Mouse (Mus musculus): ENCODE measurements at regions not wholly inside any gene's neighbourhood (a gene's known extent, or its start where the extent isn't known, plus 50 kb on each side); places are given as distances from the start of the nearest gene placed in this dataset.

GRCm38 (mm10) chr11:18272392-18272791, 318.7 kb upstream of the Etaa1 start:
- POLR2A ChIA-PET: no interaction called here

GRCm38 (mm10) chr11:18266161-18266560, 312.5 kb upstream of the Etaa1 start:
- ChIA-PET POLR2A (no interaction called here), CTCF (no interaction called here)

More at GRCm38 (mm10) chr11:18272392-18272791, 318.7 kb upstream of the Etaa1 start:
- CTCF ChIA-PET: no interaction called here

- ChIA-PET POLR2A (no interaction called here), CTCF (interaction anchor here in 1 of 4 experiments (0.6 kb wide), 1 partner anchor 984 kb away, joined by 3 read pairs; no protein-coding TSS in a partner anchor)
Observed at GRCm38 (mm10) chr11:18262901-18263300, 309.2 kb upstream of the Etaa1 start.

- ChIA-PET POLR2A (interaction anchor here in 1 of 4 experiments (0.6 kb wide), 1 partner anchor 121 kb away, joined by 3 read pairs; no protein-coding TSS in a partner anchor), CTCF (interaction anchor here in 1 of 4 experiments (0.6 kb wide), 1 partner anchor 788 kb away, joined by 3 read pairs; no protein-coding TSS in a partner anchor)
Observed at GRCm38 (mm10) chr11:18249236-18249635, 295.6 kb upstream of the Etaa1 start.

- CTCF ChIA-PET: no interaction called here
Observed at GRCm38 (mm10) chr11:18216762-18217161, 263.1 kb upstream of the Etaa1 start.

GRCm38 (mm10) chr11:18173028-18173427, 219.4 kb upstream of the Etaa1 start:
- CTCF ChIA-PET: no interaction called here
- POLR2A ChIA-PET: no interaction called here

More at GRCm38 (mm10) chr11:18216762-18217161, 263.1 kb upstream of the Etaa1 start:
- POLR2A ChIA-PET: no interaction called here

GRCm38 (mm10) chr11:18171207-18171776, 217.6 kb upstream of the Etaa1 start:
- ChIA-PET POLR2A (no interaction called here), CTCF (no interaction called here)

- ChIA-PET POLR2A (no interaction called here), CTCF (interaction anchor here in 1 of 4 experiments (0.6 kb wide), 1 partner anchor 331 kb away, joined by 3 read pairs; no protein-coding TSS in a partner anchor)
Observed at GRCm38 (mm10) chr11:18165609-18166347, 212.1 kb upstream of the Etaa1 start.

- CTCF ChIA-PET: no interaction called here
- POLR2A ChIA-PET: no interaction called here
Observed at GRCm38 (mm10) chr11:18164025-18164423, 210.3 kb upstream of the Etaa1 start.

- ChIA-PET CTCF (no interaction called here), POLR2A (no interaction called here)
Observed at GRCm38 (mm10) chr11:18163156-18164024, 209.7 kb upstream of the Etaa1 start.

- ChIA-PET CTCF (no interaction called here), POLR2A (no interaction called here)
Observed at GRCm38 (mm10) chr11:18156506-18156905, 202.8 kb upstream of the Etaa1 start.

- ChIA-PET POLR2A (no interaction called here), CTCF (interaction anchor here in 1 of 4 experiments (0.6 kb wide), 1 partner anchor 20 kb away, joined by 5 read pairs; no protein-coding TSS in a partner anchor)
Observed at GRCm38 (mm10) chr11:18151788-18152563, 198.3 kb upstream of the Etaa1 start.

GRCm38 (mm10) chr11:18151369-18151768, 197.7 kb upstream of the Etaa1 start:
- ChIA-PET CTCF (no interaction called here), POLR2A (no interaction called here)

GRCm38 (mm10) chr11:18127488-18127887, 173.8 kb upstream of the Etaa1 start:
- POLR2A ChIA-PET: no interaction called here
- CTCF ChIA-PET: no interaction called here

- ChIA-PET POLR2A (no interaction called here), CTCF (interaction anchor here in 1 of 4 experiments (0.5 kb wide), 1 partner anchor 9 kb away, joined by 3 read pairs; no protein-coding TSS in a partner anchor)
Observed at GRCm38 (mm10) chr11:18123031-18123430, 169.4 kb upstream of the Etaa1 start.

- ChIA-PET CTCF (interaction anchor here in 1 of 4 experiments (0.5 kb wide), 1 partner anchor 9 kb away, joined by 3 read pairs; no protein-coding TSS in a partner anchor), POLR2A (no interaction called here)
Observed at GRCm38 (mm10) chr11:18122616-18123015, 168.9 kb upstream of the Etaa1 start.

GRCm38 (mm10) chr11:18115693-18116450, 162.2 kb upstream of the Etaa1 start:
- POLR2A ChIA-PET: no interaction called here
- CTCF ChIA-PET: no interaction called here

GRCm38 (mm10) chr11:18102841-18103240, 149.2 kb upstream of the Etaa1 start:
- POLR2A ChIA-PET: no interaction called here
- CTCF ChIA-PET: no interaction called here
